Mouse (Mus musculus) midbrain, postnatal 0 days (tissue): ENCODE measurements around the gene Hils1. TPM values are rescaled to one million over a fixed set of nuclear protein-coding genes. Genes with fewer than 3 reads are reported as not detected.

Experiments
- ATAC-seq: fragments of 200-750 bp; cut with Nextera tagmentation; 2 replicates; pipeline ENCODE4 v1.8.0; 2017; ENCODE audit warnings: moderate number of reproducible peaks, mild to moderate bottlenecking, moderate TSS enrichment, moderate library complexity; ENCODE audit not compliant: low FRiP score
- DNase-seq: peaks from one replicate; pipeline ENCODE4 v3.0.0-alpha.2; 2015; ENCODE audit warnings: low spot score
- H3K27ac ChIP-seq: fragments of 300-500 bp; sonication (generic); 2 replicates; pipeline ENCODE4 v1.5.1; 2014; ENCODE audit warnings: low read depth, mild to moderate bottlenecking, low read length, mixed read lengths
- H3K27me3 ChIP-seq: fragments of 300-500 bp; sonication (generic); 2 replicates; pipeline ENCODE4 v1.6.1; 2014; ENCODE audit warnings: low read length, control low read depth, mixed read lengths; ENCODE audit not compliant: insufficient read depth
- H3K36me3 ChIP-seq: fragments of 300-500 bp; sonication (generic); 2 replicates; pipeline ENCODE4 v1.6.1; 2014; ENCODE audit warnings: low read length, control low read depth, mixed read lengths; ENCODE audit not compliant: insufficient read depth
- H3K4me1 ChIP-seq: fragments of 300-500 bp; sonication (generic); 2 replicates; pipeline ENCODE4 v1.6.1; 2014; ENCODE audit warnings: mild to moderate bottlenecking, control low read depth, antibody characterized with exemption, low read length, mixed read lengths; ENCODE audit not compliant: insufficient read depth
- H3K4me2 ChIP-seq: fragments of 300-500 bp; sonication (generic); 2 replicates; pipeline ENCODE4 v1.6.1; 2014; ENCODE audit warnings: low read depth, mild to moderate bottlenecking, low read length, mixed read lengths; ENCODE audit not compliant: poor library complexity, severe bottlenecking
- H3K4me3 ChIP-seq: fragments of 300-500 bp; sonication (generic); 2 replicates; pipeline ENCODE4 v1.5.1; 2014; ENCODE audit warnings: low read depth, mild to moderate bottlenecking, low read length, moderate library complexity
- H3K9ac ChIP-seq: fragments of 300-500 bp; sonication (generic); replicated peaks from 2 replicates; pipeline ENCODE4 v1.6.1; 2014; ENCODE audit warnings: mild to moderate bottlenecking, low read length, moderate library complexity, mixed read lengths; ENCODE audit not compliant: poor library complexity, severe bottlenecking
- H3K9me3 ChIP-seq: fragments of 300-500 bp; sonication (generic); 2 replicates; pipeline ENCODE4 v1.6.1; 2016; ENCODE audit warnings: low read length, control low read depth
- CTCF ChIP-seq: IDR thresholded peaks from 2 replicates; pipeline ENCODE4 v1.5.1; 2016; ENCODE audit warnings: antibody characterized with exemption, mild to moderate bottlenecking
- WGBS: fragments of 180-500 bp; shearing (Covaris S2); extraction: QIAGEN DNeasy Blood & Tissue Kit; methylation state at CpG from one replicate; pipeline ENCODE4 v1.1.7; 2014; 5-methylcytosine and 5-hydroxymethylcytosine counted together
- polyA plus RNA-seq: library from polyadenylated mRNA; unstranded; fragments of >200 nt; fragmentation: Nextera tagmentation; extraction: Ambion mirVana; gene quantifications from 2 replicates; pipeline ENCODE4 v1.2.1, GENCODE M21; 2015
- total RNA-seq: library from RNA; depleted of rRNA; stranded (reverse); fragments of >200 nt; gene quantifications from 2 replicates; pipeline ENCODE4 v1.2.3, GENCODE M21; 2014

Gene Hils1
- total and polyA plus RNA-seq, 2 experiments from 2014 or later, result not detected

- WGBS, result under 1% methylated on average over 17 of the region's 17 CpGs
- Histone ChIP-seq H3K9ac (no peak overlapping the region), H3K27me3 (peaks cover 48% of the 10 kb centered on the region), H3K4me3 (peak overlapping the region; percentile 34), H3K4me2 (peak overlapping the region; percentile 66), H3K36me3 (no peaks in the 10 kb centered on the region), H3K9me3 (no peaks in the 10 kb centered on the region), H3K27ac (no peak overlapping the region), H3K4me1 (peaks cover 3% of the 10 kb centered on the region; the same call in 1 of the 2 replicates)
- DNase-seq (peak; percentile 94), ATAC-seq (peak; percentile 78)
- TF ChIP-seq CTCF, result peak; percentile 92
Measured at GRCm38 (mm10) chr11:94936851-94937295, 30.5 kb upstream of the Hils1 start.

- ATAC-seq (no peak), DNase-seq (no peak)
- H3K27ac ChIP-seq, result no peak overlapping the region
- H3K4me1 ChIP-seq, result peaks cover 3% of the 10 kb centered on the region; the same call in 1 of the 2 replicates
- H3K9ac ChIP-seq, result peak overlapping the region; percentile 29; the same call in 1 of the 2 replicates
- H3K4me2 ChIP-seq, result peak overlapping the region; percentile 66
- H3K4me3 ChIP-seq, result peak overlapping the region; percentile 34
- H3K27me3 ChIP-seq, result peaks cover 43% of the 10 kb centered on the region
- no peaks in the 10 kb centered on the region for H3K36me3 ChIP-seq
- no peaks in the 10 kb centered on the region for H3K9me3 ChIP-seq
- no peak for TF ChIP-seq CTCF
- WGBS, result 2% methylated on average over 18 of the region's 18 CpGs
Measured at GRCm38 (mm10) chr11:94937335-94937781, 30.0 kb upstream of the Hils1 start.

GRCm38 (mm10) chr11:94937787-94938186 lies 29.6 kb upstream of the Hils1 start:
- Histone ChIP-seq H3K27ac (no peak overlapping the region), H3K27me3 (peaks cover 43% of the 10 kb centered on the region), H3K36me3 (no peaks in the 10 kb centered on the region), H3K4me3 (peak overlapping the region; percentile 34), H3K9me3 (no peaks in the 10 kb centered on the region), H3K4me1 (peaks cover 3% of the 10 kb centered on the region; the same call in 1 of the 2 replicates), H3K9ac (0 out of 2 replicates have a peak overlapping the region, but pooled peaks have one; percentile 29), H3K4me2 (peak overlapping the region; percentile 66)
- ATAC-seq, result no peak
- WGBS, result 2% methylated on average over 15 of the region's 15 CpGs
- DNase-seq, result no peak
- no peak for TF ChIP-seq CTCF

- no peak for TF ChIP-seq CTCF
- Histone ChIP-seq H3K9me3 (no peaks in the 10 kb centered on the region), H3K4me3 (no peak overlapping the region), H3K27me3 (peaks cover 38% of the 10 kb centered on the region), H3K4me2 (no peak overlapping the region), H3K4me1 (peaks cover 3% of the 10 kb centered on the region; the same call in 1 of the 2 replicates), H3K9ac (no peak overlapping the region), H3K36me3 (no peaks in the 10 kb centered on the region), H3K27ac (no peak overlapping the region)
- no peak for DNase-seq
- whole genome bisulfite sequencing, result 27% methylated on average over 9 of the region's 9 CpGs
- ATAC-seq, result no peak
Measured at GRCm38 (mm10) chr11:94938296-94938695, 29.1 kb upstream of the Hils1 start.

GRCm38 (mm10) chr11:94939280-94939679 lies 28.1 kb upstream of the Hils1 start:
- H3K27ac ChIP-seq, result no peak overlapping the region
- H3K9me3 ChIP-seq, result no peaks in the 10 kb centered on the region
- peak; percentile 72 for DNase-seq
- TF ChIP-seq CTCF, result peak; percentile 95
- ATAC-seq, result no peak
- H3K27me3 ChIP-seq, result peaks cover 38% of the 10 kb centered on the region
- no peak overlapping the region for H3K4me2 ChIP-seq
- H3K4me1 ChIP-seq, result peaks cover 3% of the 10 kb centered on the region; the same call in 1 of the 2 replicates
- no peaks in the 10 kb centered on the region for H3K36me3 ChIP-seq
- no peak overlapping the region for H3K9ac ChIP-seq
- 22% methylated on average over 4 of the region's 4 CpGs for WGBS
- H3K4me3 ChIP-seq, result no peak overlapping the region

- no peak for TF ChIP-seq CTCF
- WGBS, result 50% methylated on average over 9 of the region's 9 CpGs
- ATAC-seq (no peak), DNase-seq (no peak)
- H3K4me1 ChIP-seq, result peaks cover 3% of the 10 kb centered on the region; the same call in 1 of the 2 replicates
- no peak overlapping the region for H3K4me3 ChIP-seq
- H3K27ac ChIP-seq, result no peak overlapping the region
- no peaks in the 10 kb centered on the region for H3K36me3 ChIP-seq
- no peaks in the 10 kb centered on the region for H3K9me3 ChIP-seq
- H3K9ac ChIP-seq, result no peak overlapping the region
- H3K27me3 ChIP-seq, result peaks cover 28% of the 10 kb centered on the region
- H3K4me2 ChIP-seq, result no peak overlapping the region
Measured at GRCm38 (mm10) chr11:94941121-94941520, 26.3 kb upstream of the Hils1 start.
